Mouse (Mus musculus): ENCODE results near the gene Ccr10. TPM values are rescaled to one million over a fixed set of nuclear protein-coding genes. Genes with fewer than 3 reads are reported as not detected.

Gene Ccr10
- total and polyA plus RNA-seq, 3 experiments = 0.14 TPM; not detected in 2

GRCm38 (mm10) chr11:101172434-101172815 lies 2.8 kb downstream of the Ccr10 start:
- peak overlapping the region; percentile 62 for H3K9ac ChIP-seq (ENCODE audit: low read depth, low read length)
- no peaks in the 10 kb centered on the region for H3K27me3 ChIP-seq (ENCODE audit: control insufficient read depth, insufficient read depth, low read length)
- DNase-seq = no peak
- 0 out of 2 replicates have a peak, but pooled peaks cover 2% of the 10 kb centered on the region for H3K36me3 ChIP-seq (ENCODE audit: control insufficient read depth, insufficient read depth, low read length)
- H3K4me1 ChIP-seq (ENCODE audit: control insufficient read depth, insufficient read depth, low read length) = peaks cover 11% of the 10 kb centered on the region
- peak overlapping the region; percentile 91 for H3K27ac ChIP-seq
- WGBS = 4% methylated on average over 5 of the region's 5 CpGs
- TF ChIP-seq EP300 (IDR thresholded peaks at IDR 0.05; ENCODE audit: insufficient read depth, low read depth, low read length) (no peak), CTCF (IDR thresholded peaks at IDR 0.05) (no peak), POLR2A (IDR thresholded peaks at IDR 0.05; ENCODE audit: insufficient read depth, low read depth, low read length) (no peak)
- intact Hi-C loops (cut with DNase I) = loop anchor here (5.0 to 10.0 kb wide), 2 partner anchors 35 to 458 kb away; partner anchors contain the start of genes Hspb9 and Kat2a
- peak overlapping the region; percentile 53 for H3K4me3 ChIP-seq
- H3K79me2 ChIP-seq (replicated peaks; ENCODE audit: control insufficient read depth, insufficient read depth, low read length) = no peaks in the 10 kb centered on the region

- WGBS = under 1% methylated on average over 31 of the region's 31 CpGs
- H3K79me2 ChIP-seq (replicated peaks; ENCODE audit: control insufficient read depth, insufficient read depth, low read length) = no peaks in the 10 kb centered on the region
- peak overlapping the region; percentile 53 for H3K4me3 ChIP-seq
- peaks cover 11% of the 10 kb centered on the region for H3K4me1 ChIP-seq (ENCODE audit: control insufficient read depth, insufficient read depth, low read length)
- DNase-seq = peak; percentile 83 to 84
- TF ChIP-seq CTCF (IDR thresholded peaks at IDR 0.05) (no peak), EP300 (IDR thresholded peaks at IDR 0.05; ENCODE audit: insufficient read depth, low read depth, low read length) (no peak), POLR2A (IDR thresholded peaks at IDR 0.05; ENCODE audit: insufficient read depth, low read depth, low read length) (peak; percentile 72)
- H3K27me3 ChIP-seq (ENCODE audit: control insufficient read depth, insufficient read depth, low read length) = no peaks in the 10 kb centered on the region
- H3K27ac ChIP-seq = peak overlapping the region; percentile 91
- H3K9ac ChIP-seq (ENCODE audit: low read depth, low read length) = peak overlapping the region; percentile 62
- intact Hi-C loops (cut with DNase I) = loop anchor here (5.0 to 10.0 kb wide), 2 partner anchors 35 to 457 kb away; partner anchors contain the start of genes Hspb9 and Kat2a
- H3K36me3 ChIP-seq (ENCODE audit: control insufficient read depth, insufficient read depth, low read length) = 0 out of 2 replicates have a peak, but pooled peaks cover 2% of the 10 kb centered on the region
These were observed 3.4 kb downstream of the Ccr10 start for GRCm38 (mm10) chr11:101171721-101172433.

- Histone ChIP-seq H3K36me3 (ENCODE audit: control insufficient read depth, insufficient read depth, low read length) (peaks cover 2% of the 10 kb centered on the region; the same call in 1 of the 2 replicates), H3K79me2 (replicated peaks; ENCODE audit: control insufficient read depth, insufficient read depth, low read length) (no peaks in the 10 kb centered on the region), H3K9ac (ENCODE audit: low read depth, low read length) (peak within 1 kb of the TSS; percentile 78), H3K4me3 (peak within 1 kb of the TSS; percentile 65), H3K27ac (peak within 1 kb of the TSS; percentile 96), H3K4me1 (ENCODE audit: control insufficient read depth, insufficient read depth, low read length) (peaks cover 10% of the 10 kb centered on the region), H3K27me3 (ENCODE audit: control insufficient read depth, insufficient read depth, low read length) (no peaks in the 10 kb centered on the region)
- TF ChIP-seq POLR2A (IDR thresholded peaks at IDR 0.05; ENCODE audit: insufficient read depth, low read depth, low read length) (peak; percentile 80), EP300 (IDR thresholded peaks at IDR 0.05; ENCODE audit: insufficient read depth, low read depth, low read length) (peak; percentile 69; the same call in 1 of the 2 replicates), CTCF (IDR thresholded peaks at IDR 0.05) (peak; percentile 34)
- WGBS = under 1% methylated on average over 48 of the region's 50 CpGs
- intact Hi-C loops (cut with DNase I) = loop anchor here (5.0 to 10.0 kb wide), 2 partner anchors 34 to 456 kb away; partner anchors contain the start of genes Hspb9 and Kat2a
- peak; percentile 93 to 96 for DNase-seq
These were observed 4.2 kb downstream of the Ccr10 start, which contains the start of gene Plekhh3 for GRCm38 (mm10) chr11:101170811-101171610. Gene Plekhh3 (minus strand): TSS chr11:101171351.

GRCm38 (mm10) chr11:101170354-101170810 lies 4.9 kb downstream of the Ccr10 start, which contains the start of gene Cntnap1:
Gene Cntnap1 (plus strand): TSS chr11:101170523.
- Histone ChIP-seq H3K79me2 (replicated peaks; ENCODE audit: control insufficient read depth, insufficient read depth, low read length) (no peaks in the 10 kb centered on the region), H3K4me3 (peak within 1 kb of the TSS; percentile 65), H3K4me1 (ENCODE audit: control insufficient read depth, insufficient read depth, low read length) (peaks cover 10% of the 10 kb centered on the region), H3K36me3 (ENCODE audit: control insufficient read depth, insufficient read depth, low read length) (peaks cover 2% of the 10 kb centered on the region; the same call in 1 of the 2 replicates), H3K27me3 (ENCODE audit: control insufficient read depth, insufficient read depth, low read length) (no peaks in the 10 kb centered on the region), H3K27ac (peak within 1 kb of the TSS; percentile 96), H3K9ac (ENCODE audit: low read depth, low read length) (peak within 1 kb of the TSS; percentile 78)
- TF ChIP-seq CTCF (IDR thresholded peaks at IDR 0.05) (no peak), POLR2A (IDR thresholded peaks at IDR 0.05; ENCODE audit: insufficient read depth, low read depth, low read length) (peak; percentile 45; the same call in 1 of the 2 replicates), EP300 (IDR thresholded peaks at IDR 0.05; ENCODE audit: insufficient read depth, low read depth, low read length) (peak; percentile 52; the same call in 1 of the 2 replicates)
- intact Hi-C loops (cut with DNase I) = loop anchor here (5.0 to 10.0 kb wide), 2 partner anchors 33 to 456 kb away; partner anchors contain the start of genes Hspb9 and Kat2a
- WGBS = under 1% methylated on average over 35 of the region's 35 CpGs
- DNase-seq = peak; percentile 82 to 84

- DNase-seq = peak; percentile 49 to 58
- Histone ChIP-seq H3K27me3 (ENCODE audit: control insufficient read depth, insufficient read depth, low read length) (no peaks in the 10 kb centered on the region), H3K4me1 (ENCODE audit: control insufficient read depth, insufficient read depth, low read length) (peaks cover 8% of the 10 kb centered on the region), H3K9ac (ENCODE audit: low read depth, low read length) (peak overlapping the region; percentile 78), H3K36me3 (ENCODE audit: control insufficient read depth, insufficient read depth, low read length) (peaks cover 2% of the 10 kb centered on the region; the same call in 1 of the 2 replicates), H3K27ac (peak overlapping the region; percentile 96), H3K4me3 (peak overlapping the region; percentile 65), H3K79me2 (replicated peaks; ENCODE audit: control insufficient read depth, insufficient read depth, low read length) (no peaks in the 10 kb centered on the region)
- WGBS = 11% methylated on average over 17 of the region's 17 CpGs
- intact Hi-C loops (cut with DNase I) = loop anchor here (5.0 to 10.0 kb wide), 2 partner anchors 32 to 455 kb away; partner anchors contain the start of genes Hspb9 and Kat2a
- TF ChIP-seq EP300 (IDR thresholded peaks at IDR 0.05; ENCODE audit: insufficient read depth, low read depth, low read length) (no peak), POLR2A (IDR thresholded peaks at IDR 0.05; ENCODE audit: insufficient read depth, low read depth, low read length) (no peak), CTCF (IDR thresholded peaks at IDR 0.05) (no peak)
These were observed 5.7 kb downstream of the Ccr10 start for GRCm38 (mm10) chr11:101169301-101170107.

All from heart, adult 2 months (tissue).